Mouse (Mus musculus) adrenal gland, postnatal 36 days (tissue): ENCODE measurements around the gene Btaf1. TPM values are rescaled to one million over a fixed set of nuclear protein-coding genes. Genes with fewer than 3 reads are reported as not detected.

Experiments used
- DNase-seq, 2 experiments: peaks; one replicate each; pipeline ENCODE4 v3.0.0; 2021; ENCODE audit warnings: mixed read lengths in 1 of 2
- total RNA-seq, 2 experiments: library from RNA; stranded (reverse); gene quantifications; 2 replicates each; pipeline ENCODE4 v1.2.3; 2021

Gene Btaf1
- total RNA-seq, 2 experiments from 2014 or later, result 24.5 to 30.1 TPM

DNA sequence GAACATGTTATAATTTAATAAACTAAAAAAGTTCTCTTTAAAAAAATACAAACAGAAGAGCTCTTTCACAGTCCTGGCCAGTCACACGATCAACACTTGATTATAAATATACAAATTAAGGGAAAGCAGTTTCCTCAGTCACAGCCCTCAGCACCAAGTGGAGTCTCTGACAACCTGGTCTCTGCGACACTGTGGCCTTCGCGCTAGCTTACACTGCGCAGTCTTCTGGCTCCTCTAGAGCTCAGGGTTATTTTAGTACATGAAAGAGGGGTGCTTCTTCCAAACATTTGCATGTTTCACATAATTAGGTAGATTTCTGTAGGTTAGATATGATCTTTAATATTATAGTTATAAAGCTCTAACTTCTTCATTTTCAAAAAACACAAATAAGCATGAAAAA is 96.3 kb downstream of the Btaf1 start:
- DNase-seq, result no peak

- DNase-seq, result no peak
Measured at GRCm38 (mm10) chr19:37025839-37026319, 100.0 kb downstream of the Btaf1 start.

DNA sequence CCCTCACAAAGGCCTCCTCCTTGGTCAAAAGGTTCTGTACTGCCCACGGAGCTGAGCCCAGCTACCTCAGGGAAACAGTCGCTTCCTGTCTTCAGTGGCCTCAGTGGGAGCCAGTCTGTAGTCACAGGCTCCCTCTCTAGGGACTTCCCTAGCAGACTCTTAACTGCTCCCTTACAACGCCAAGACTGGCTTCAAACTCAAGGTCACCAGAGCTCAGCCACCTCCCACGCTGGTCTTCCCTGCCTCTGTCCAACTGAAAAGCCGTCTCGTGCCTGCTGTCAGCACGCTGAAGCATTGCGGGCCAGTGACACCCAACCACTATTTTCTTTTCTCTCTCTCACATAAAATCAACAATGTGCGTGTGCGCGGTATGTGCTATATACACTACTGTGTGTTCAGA is 100.5 kb downstream of the Btaf1 start:
- DNase-seq, result peak; percentile 46 to 59

DNA sequence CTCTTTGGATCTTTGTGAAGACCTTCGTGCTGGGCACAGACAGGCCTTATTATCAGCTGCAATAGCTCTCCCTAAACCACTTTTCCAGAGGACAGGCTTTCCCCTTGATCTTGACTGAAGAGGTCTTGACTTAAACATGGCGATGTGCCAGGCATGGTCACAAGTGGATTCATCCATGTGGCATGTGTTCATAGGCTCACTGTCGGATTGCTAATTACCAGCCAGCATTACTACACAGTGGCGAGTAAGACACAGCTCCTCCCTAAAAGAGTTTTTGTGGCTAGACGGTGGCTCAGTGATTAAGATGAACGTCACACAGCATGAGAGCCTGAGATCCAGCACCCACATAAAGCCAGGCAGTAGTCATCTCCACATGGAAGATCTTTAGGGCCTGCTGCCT is 103.9 kb downstream of the Btaf1 start:
- DNase-seq, result no peak

DNA sequence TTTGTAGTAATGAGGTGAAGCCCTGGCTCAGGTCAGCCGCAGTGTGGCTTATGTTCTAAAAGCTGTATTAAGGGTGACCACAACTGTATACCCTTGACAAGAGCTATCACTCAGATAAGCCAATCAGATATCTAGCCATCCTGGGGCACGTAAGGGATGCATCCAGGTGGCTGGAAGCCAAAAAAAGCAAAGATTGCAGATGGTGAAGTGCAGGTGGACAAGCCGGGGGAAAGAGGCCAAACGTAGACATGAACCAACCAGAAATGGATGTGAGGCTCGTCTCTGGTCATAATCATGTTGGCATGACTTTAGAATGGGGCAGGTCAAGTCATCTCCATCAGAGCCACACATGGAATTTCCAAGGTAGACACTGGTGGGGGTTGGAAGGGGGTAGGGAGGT is 105.6 kb downstream of the Btaf1 start:
- DNase-seq, result no peak

DNA sequence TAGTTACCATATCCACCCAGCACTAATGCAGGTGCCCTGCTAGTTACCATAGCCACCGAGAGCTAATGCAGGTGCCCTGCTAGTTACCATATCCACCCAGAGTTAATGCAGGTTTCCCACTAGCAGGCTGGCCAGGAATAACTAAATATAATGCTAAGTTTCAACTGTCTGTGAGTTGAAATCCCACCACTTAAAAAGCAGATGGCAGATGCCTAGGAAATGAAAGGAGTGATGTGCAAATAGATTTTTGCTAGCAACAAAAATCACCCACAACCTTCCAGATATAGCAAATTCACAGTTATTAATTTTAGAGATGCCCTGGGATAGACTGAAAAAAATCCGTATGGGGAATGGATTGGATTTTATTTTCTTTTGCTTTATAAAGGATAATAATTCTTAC is 106.5 kb downstream of the Btaf1 start:
- DNase-seq, result no peak

GRCm38 (mm10) chr19:37040906-37041305 is 115.0 kb downstream of the Btaf1 start:
- no peak for DNase-seq

- no peak for DNase-seq
Measured at GRCm38 (mm10) chr19:37044431-37044830, 118.6 kb downstream of the Btaf1 start.

DNA sequence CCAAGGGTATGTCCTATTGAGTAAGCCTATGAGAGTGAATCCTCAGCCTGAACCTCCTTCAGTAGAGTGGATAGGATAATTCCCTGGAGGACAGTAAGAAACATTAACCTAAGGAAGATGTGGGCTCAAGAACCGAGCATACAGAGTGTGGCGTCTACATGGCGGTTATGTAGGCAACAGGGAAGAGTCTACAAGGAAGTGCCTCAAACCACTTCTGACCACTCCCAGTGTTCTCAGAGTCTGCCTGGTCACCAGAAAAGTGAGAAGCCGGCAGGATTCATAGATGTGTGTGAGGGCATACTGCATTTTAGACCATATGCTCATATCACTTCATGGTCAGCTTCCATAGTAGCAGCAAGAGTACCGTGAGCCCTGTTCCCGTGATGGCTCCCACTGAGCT is 122.6 kb downstream of the Btaf1 start:
- no peak for DNase-seq

DNA sequence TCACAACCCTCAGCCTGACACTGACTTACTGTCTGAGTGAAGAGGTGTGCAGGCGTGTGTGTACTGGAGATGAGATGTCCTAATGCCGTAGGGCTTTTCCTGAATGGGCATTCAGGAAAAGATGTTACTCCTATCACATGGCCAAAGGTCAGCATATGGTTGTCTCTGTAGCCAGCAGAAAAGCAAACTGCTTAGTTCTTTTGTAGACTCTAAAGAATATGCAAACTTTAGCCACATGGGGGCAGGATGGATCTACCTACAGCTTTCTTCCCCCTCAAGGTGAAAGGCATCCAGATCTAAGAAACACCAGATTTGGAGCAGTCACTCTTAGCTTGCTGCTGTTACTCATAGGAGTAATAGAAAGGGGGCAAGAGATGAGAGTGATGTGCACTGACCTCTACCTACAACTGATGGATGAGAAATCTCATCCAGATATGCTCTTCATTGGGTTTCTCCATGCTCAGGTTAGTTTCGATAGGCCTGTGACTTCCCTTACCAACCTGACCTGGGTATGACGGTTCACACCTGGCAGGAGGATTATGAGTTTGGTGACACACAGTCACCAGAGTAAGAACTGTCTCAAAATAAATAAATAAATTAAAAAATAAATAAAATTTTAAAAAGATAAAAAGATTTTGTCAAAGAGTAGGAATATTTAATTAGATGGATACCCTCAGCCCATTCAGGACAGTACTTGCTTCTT is 124.9 kb downstream of the Btaf1 start:
- DNase-seq, result peak; percentile 45 to 77

DNA sequence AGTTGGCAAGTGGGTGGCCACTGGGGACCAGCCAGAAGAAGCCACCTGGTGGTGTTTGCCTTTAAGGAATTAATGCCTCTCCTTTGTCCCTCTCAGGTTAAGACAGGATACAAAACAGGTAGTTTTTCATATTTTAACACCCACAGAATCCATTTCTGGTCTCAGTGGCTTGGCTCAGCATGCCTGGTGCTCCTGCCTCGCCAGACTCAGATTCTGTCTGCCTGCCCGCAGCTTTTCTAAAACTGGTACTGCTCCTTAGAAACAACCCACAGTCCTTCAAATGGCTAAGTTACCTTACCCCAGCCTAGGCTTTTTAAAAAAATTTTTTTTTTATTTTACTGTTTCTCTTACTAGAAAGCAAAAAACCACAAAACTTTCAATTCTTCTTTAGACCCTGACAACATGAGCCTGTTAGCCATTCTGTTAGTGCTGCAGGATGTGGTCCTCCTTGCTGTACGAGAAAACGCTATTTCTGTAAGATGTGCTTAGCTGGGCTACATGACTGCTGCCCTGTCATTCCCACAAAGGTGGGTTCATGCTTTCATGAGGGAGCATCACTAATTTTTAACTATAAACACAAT is 130.2 kb downstream of the Btaf1 start:
- DNase-seq, result no peak

- DNase-seq, result no peak
Measured at GRCm38 (mm10) chr19:37057161-37057905, 131.5 kb downstream of the Btaf1 start.

DNA sequence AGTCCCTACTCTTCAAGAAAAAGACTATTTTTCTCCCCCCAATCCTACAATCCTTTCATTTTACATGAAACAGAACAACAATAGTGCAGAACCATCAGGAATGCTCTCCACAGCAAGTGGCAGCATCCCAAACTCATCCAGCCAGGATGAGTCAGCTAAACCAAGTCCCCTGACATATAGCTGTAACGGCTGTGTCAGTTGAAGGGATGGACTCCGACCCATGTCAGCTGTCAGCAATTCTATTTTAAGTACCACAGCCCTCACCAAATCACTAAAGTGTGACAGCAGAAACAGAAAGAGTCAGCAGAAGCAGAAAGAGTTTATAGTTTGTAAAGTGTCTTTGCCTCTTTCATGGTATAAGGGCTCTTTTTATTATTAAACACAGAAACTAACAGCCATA is 133.7 kb downstream of the Btaf1 start:
- DNase-seq, result peak; percentile 17 to 18

DNA sequence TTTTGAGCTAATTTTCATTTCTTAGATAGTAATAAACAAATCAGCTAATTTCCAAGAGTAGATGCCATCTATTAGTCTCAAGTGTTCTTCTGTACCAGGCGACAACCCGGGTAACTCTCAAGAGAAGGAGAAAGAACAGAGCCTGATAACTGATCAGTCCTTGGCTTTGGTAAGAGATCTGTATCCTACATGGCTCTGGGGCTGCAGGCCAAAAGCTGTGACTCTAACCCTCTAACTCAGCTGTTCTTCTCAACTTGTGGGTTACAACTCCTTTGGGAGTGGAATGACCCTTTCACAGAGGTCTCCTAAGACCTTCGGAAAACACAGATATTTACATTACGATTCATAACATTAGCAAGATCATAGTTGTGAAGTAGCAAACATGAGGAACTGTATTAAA is 134.2 kb downstream of the Btaf1 start:
- no peak for DNase-seq

Other genes starting within 250 kb of the Btaf1 start
- 10 to 100 TPM; 12.7 to 16.9 TPM for gene Ppp1r3c, start 189.4 kb upstream of the Btaf1 start, total RNA-seq
- gene Tnks2, start 91.8 kb upstream of the Btaf1 start, total RNA-seq, result 100 to 1,000 TPM; 109 to 123 TPM
- 1 to 10 TPM; 2.8 to 3.7 TPM for gene Fgfbp3, start 6.5 kb upstream of the Btaf1 start, total RNA-seq